ENCODE assay signal across 9 mouse cellular contexts in genomic region chr10:52274910-52275604, GRCm38 (mm10). TPM values are rescaled to one million over a fixed set of nuclear protein-coding genes. Genes with fewer than 3 reads are reported as not detected.
DNase-seq lines count a peak whose midpoint lies in the region; ATAC-seq and TF ChIP-seq lines count a peak whose summit lies in the region.
"Had no signal": no experiment of that assay in that cellular context is flagged by ENCODE, and none has a peak within 500 bp of the region (broad histone marks: within the 10 kb centered on the region; RNA-seq: fewer than 3 reads in every experiment).

No protein-coding gene starts in this region.

- H3K9ac ChIP-seq in stomach, embryonic 15.5 days = no peak overlapping the region
- H3K9ac ChIP-seq in stomach, postnatal 0 days (ENCODE audit: low read length) = no peak overlapping the region
- H3K9ac ChIP-seq: limb, embryonic 13.5 days had no signal

- no peak for TF ChIP-seq CTCF in stomach, postnatal 0 days (IDR thresholded peaks at IDR 0.05; ENCODE audit: low read depth)

- peak overlapping the region; percentile 16; the same call in 1 of the 2 replicates for H3K27ac ChIP-seq in stomach, embryonic 15.5 days
- no peak overlapping the region for H3K27ac ChIP-seq in stomach, postnatal 0 days (replicated peaks)
- H3K27ac ChIP-seq: limb, embryonic 13.5 days had no signal

- TF ChIP-seq EP300 in stomach, postnatal 0 days (optimal IDR thresholded peaks at IDR 0.05) = no peak

- no peaks in the 10 kb centered on the region for H3K36me3 ChIP-seq in stomach, embryonic 15.5 days
- no peaks in the 10 kb centered on the region for H3K36me3 ChIP-seq in stomach, postnatal 0 days (ENCODE audit: control insufficient read depth, insufficient read depth, low read length)
- H3K36me3 ChIP-seq: limb, embryonic 13.5 days had no signal

- H3K4me3 ChIP-seq in stomach, embryonic 15.5 days (replicated peaks) = no peak overlapping the region
- no peak overlapping the region for H3K4me3 ChIP-seq in stomach, postnatal 0 days (ENCODE audit: low read depth, low read length)
- H3K4me3 ChIP-seq: limb, embryonic 13.5 days had no signal

- WGBS in stomach, embryonic 15.5 days = 64% methylated on average over 15 of the region's 15 CpGs
- WGBS in stomach, postnatal 0 days = 64% methylated on average over 15 of the region's 15 CpGs

- H3K27me3 ChIP-seq in stomach, embryonic 15.5 days (replicated peaks) = no peaks in the 10 kb centered on the region
- no peaks in the 10 kb centered on the region for H3K27me3 ChIP-seq in stomach, postnatal 0 days (ENCODE audit: control insufficient read depth, insufficient read depth, low read length)
- H3K27me3 ChIP-seq: limb, embryonic 13.5 days had no signal

- H3K4me1 ChIP-seq in stomach, embryonic 15.5 days = no peaks in the 10 kb centered on the region; the same call in 1 of the 2 replicates
- H3K4me1 ChIP-seq in stomach, postnatal 0 days (replicated peaks; ENCODE audit: control insufficient read depth, insufficient read depth) = no peaks in the 10 kb centered on the region

- intact Hi-C loops in left cerebral cortex, postnatal 25 days (cut with DNase I) = no loop called here

- no peak overlapping the region for H3K4me2 ChIP-seq in stomach, embryonic 15.5 days
- no peak overlapping the region for H3K4me2 ChIP-seq in stomach, postnatal 0 days (replicated peaks; ENCODE audit: low read depth)
- H3K4me2 ChIP-seq: limb, embryonic 13.5 days had no signal

- H3K9me3 ChIP-seq in stomach, embryonic 15.5 days = no peaks in the 10 kb centered on the region
- no peaks in the 10 kb centered on the region for H3K9me3 ChIP-seq in stomach, postnatal 0 days (ENCODE audit: control insufficient read depth, low read length)
- H3K9me3 ChIP-seq: limb, embryonic 13.5 days had no signal

- DNase-seq in frontal cortex, postnatal 36 days (ENCODE audit: low spot score in 2 of 2) = no peak
- DNase-seq in stomach, postnatal 0 days (ENCODE audit: low spot score) = no peak
- peak; percentile 42 for DNase-seq in kidney, postnatal 10 days
- no peak for DNase-seq in gastrocnemius, adult 18-20 months (ENCODE audit: low spot score)
- no peak for DNase-seq in left cerebral cortex, adult 11 months (ENCODE audit: low spot score)
- DNase-seq in left cerebral cortex, postnatal 25 days (ENCODE audit: low spot score in 2 of 2) = no peak

- peak; percentile 56 for ATAC-seq in frontal cortex, adult (ENCODE audit: low TSS enrichment)
- no peak for ATAC-seq in stomach, embryonic 15.5 days (ENCODE audit: insufficient read depth, low FRiP score, low read depth)
- ATAC-seq in stomach, postnatal 0 days (ENCODE audit: low FRiP score, low TSS enrichment) = no peak

RNA-seq across cellular contexts. Expression of gene Dcbld1, which starts 41.6 kb away (rescaled TPM):
- 34.4 and 43.8 TPM in 2 replicates for polyA plus RNA-seq in stomach, embryonic 15.5 days (2015; fragmentation: Nextera tagmentation; extraction: Ambion mirVana)
- polyA plus RNA-seq in stomach, postnatal 0 days (2015; fragmentation: Nextera tagmentation; extraction: Ambion mirVana) = 16.6 and 18.6 TPM in 2 replicates
- total RNA-seq in gastrocnemius, adult 18-20 months (2021) = 1 to 10 TPM; 1.3 to 1.7 TPM
- total RNA-seq in left cerebral cortex, postnatal 25 days (2021) = 1 to 10 TPM; 5.5 to 6.5 TPM
